Mouse (Mus musculus): ENCODE measurements around the gene Pom121l2. TPM values are rescaled to one million over a fixed set of nuclear protein-coding genes. Genes with fewer than 3 reads are reported as not detected.

Pom121l2 gene
- polyA plus RNA-seq, 1 experiment, result not detected

DNA sequence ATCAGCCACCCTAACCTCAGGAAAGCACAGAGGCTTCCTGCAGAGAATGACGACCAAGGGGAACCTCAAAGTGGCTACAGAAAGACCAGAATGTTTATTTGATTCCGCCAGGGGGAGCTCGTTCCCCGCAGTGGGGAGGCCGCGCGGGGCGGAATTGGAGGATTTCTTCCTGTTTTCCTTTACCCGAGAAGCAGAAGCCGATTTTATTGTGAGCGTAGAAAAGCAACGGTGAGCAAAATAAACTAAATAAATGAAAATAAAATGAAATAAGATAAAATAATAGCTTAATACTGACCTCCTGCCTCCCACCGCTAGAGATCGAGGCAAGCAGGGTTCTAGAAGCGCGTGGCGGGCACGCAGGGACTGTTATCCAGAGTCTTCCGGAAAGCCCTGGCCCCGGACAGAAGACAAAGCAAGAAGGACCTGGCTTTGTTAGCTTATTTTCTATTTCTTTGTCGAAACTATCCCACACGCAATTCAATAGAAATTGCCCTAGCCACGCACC, 6.7 kb upstream of the Pom121l2 start:
- no peak for TF ChIP-seq GATA1 (IDR thresholded peaks at IDR 0.05; ENCODE audit: low read length)

DNA sequence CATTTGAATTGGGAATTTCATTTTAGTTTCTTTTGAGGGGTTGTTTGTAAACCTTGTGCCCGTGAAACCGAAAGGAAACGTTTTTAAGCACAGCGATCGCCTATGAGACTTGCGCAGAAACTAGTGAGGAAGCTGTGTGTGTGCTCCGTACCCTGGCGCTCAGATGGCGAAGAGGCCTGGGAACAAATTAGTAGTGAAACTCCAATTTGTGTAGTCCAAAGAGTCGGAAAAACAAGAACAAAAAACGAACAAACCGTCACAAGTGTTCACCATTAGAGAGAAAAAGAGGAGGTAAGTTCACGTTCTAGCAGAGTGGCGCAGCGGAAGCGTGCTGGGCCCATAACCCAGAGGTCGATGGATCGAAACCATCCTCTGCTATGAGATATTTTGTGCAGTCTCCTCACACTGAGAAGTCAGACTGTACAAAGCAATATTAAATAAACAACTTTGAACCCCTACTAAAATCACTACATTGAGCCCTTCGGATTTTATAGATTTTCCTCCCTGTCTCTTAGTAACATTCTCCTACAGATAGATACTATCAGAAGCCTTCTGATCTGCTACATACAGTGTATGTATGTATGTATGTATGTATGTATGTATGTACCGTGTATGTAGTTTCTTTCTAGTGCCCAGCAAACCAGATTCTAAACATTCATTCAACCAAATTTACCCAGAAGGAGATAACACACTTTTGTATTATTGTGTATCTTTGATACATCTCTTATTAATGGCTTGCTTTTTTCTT, 6.1 kb upstream of the Pom121l2 start:
- no peak for TF ChIP-seq GATA1 (IDR thresholded peaks at IDR 0.05; ENCODE audit: low read length)

DNA sequence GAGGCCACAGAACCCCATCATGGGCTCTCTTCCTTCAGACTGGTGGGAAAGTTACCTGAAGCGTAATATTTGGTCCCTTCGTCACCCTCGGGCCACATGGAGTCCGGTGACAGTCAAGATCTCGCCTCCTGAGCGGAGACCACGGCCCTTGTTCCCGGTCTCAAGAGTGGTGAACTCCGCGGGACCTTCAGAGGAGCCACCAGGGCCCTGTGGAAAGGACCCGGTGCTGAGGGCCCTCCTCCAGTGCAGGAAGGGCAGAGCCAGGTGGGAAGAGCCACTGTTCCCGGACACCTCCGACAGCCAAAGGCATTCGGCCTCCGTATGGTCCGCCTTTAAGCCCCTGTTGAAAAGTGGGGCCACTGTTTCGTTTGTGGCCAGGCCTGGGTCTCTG, 804 bp downstream of the Pom121l2 start:
- TF ChIP-seq GATA1 (IDR thresholded peaks at IDR 0.05; ENCODE audit: low read length), result no peak

GRCm38 (mm10) chr13:21984486-21984885, 3.5 kb downstream of the Pom121l2 start:
- TF ChIP-seq GATA1 (IDR thresholded peaks at IDR 0.05; ENCODE audit: low read length), result no peak

DNA sequence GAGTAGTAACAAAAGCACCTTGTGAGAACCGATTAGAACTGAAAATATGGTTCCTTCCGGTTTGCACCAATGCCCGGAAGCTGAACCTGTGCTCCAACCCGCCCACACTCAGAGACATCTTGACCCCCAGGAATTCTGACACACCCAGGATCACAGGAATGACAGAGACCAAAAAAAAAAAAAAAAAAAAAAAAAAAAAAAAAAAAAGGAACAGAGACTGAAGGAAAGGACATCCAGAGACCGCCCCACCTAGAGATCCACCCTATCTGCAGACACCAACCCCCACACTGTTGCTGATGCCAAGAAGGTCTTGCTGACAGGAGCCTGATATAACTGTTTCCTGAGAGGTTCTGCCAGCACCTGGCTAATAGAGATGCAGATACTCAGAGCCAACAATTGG, 11.6 kb downstream of the Pom121l2 start:
- TF ChIP-seq GATA1 (IDR thresholded peaks at IDR 0.05; ENCODE audit: low read length), result no peak

DNA sequence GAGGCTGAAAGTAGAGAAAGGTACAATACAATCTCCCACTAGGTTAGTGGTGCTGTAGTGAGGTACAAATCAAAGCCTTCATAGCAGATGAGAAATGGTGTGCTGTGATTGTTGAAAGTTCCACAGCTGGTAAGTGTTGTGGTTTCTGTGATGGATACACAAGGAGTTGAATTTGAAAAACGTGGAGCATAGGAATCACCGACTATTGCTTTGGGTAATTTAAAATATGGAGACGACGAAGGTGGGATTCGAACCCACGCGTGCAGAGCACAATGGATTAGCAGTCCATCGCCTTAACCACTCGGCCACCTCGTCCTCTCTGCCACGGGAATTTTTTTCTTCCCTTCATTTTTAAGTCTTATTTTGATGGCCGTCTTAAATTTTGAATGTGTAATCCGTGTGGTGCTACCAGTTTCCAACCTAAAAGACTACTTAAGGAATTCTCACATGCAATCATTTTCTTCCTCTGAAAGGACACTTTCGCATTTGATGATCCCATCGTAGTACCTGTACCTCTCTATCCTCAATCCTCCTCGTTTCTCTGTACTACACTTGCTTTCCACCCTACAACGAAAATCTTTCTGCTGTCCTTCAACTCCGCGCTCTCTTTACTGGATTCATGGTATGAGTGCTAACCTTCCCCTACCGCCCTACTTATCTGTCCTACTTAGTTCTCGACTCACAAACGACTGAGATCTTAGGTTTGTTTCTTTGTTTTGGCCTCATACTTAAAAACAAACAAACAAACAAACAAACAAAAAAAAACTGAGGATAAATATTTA, 13.2 kb downstream of the Pom121l2 start:
- no peak for TF ChIP-seq GATA1 (IDR thresholded peaks at IDR 0.05; ENCODE audit: low read length)

GRCm38 (mm10) chr13:21994896-21995295, 13.9 kb downstream of the Pom121l2 start:
- no peak for TF ChIP-seq GATA1 (IDR thresholded peaks at IDR 0.05; ENCODE audit: low read length)

GRCm38 (mm10) chr13:21995331-21995914, 14.4 kb downstream of the Pom121l2 start:
- no peak for TF ChIP-seq GATA1 (IDR thresholded peaks at IDR 0.05; ENCODE audit: low read length)

- TF ChIP-seq GATA1 (IDR thresholded peaks at IDR 0.05; ENCODE audit: low read length), result no peak
Measured at GRCm38 (mm10) chr13:21996101-21996839, 15.3 kb downstream of the Pom121l2 start.

DNA sequence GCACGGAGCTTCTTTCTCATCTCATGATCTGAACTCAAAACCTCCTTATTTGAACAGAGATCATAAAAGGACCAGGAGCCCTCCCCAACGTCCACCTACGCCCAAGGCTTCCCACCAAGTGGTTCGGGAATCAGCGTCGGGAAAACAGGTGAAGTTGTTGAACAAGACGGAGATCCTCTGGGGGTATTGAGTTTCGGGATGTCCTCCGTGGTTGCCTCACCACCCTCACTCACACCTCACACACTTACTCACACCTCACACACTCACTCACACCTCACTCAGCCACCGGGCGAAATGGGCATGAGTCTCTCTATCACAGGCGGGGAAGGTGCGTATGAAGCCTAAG, 15.8 kb downstream of the Pom121l2 start:
- no peak for TF ChIP-seq GATA1 (IDR thresholded peaks at IDR 0.05; ENCODE audit: low read length)

- no peak for TF ChIP-seq GATA1 (IDR thresholded peaks at IDR 0.05; ENCODE audit: low read length)
Measured at GRCm38 (mm10) chr13:21997201-21997820, 16.3 kb downstream of the Pom121l2 start.

DNA sequence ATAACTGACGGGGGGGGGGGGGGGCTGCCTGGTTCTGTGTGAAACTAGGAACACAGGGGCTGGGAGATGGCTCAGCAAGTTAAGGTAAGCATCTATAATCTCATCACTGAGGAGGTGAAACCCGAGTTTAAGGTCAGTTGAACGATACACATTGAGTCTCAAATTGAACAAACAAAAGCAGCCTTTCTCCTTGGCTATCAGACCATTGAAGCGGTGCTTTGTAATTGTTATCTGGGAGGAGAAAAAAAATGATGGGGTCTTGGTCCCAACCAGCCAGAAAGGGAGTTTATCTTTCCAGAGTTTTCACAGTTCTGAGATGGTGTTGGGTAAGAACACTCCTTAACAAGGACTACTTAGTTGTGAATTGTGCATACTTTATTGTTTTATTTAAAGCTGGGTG, 16.8 kb downstream of the Pom121l2 start:
- TF ChIP-seq GATA1 (IDR thresholded peaks at IDR 0.05; ENCODE audit: low read length), result no peak

- no peak for TF ChIP-seq GATA1 (IDR thresholded peaks at IDR 0.05; ENCODE audit: low read length)
Measured at GRCm38 (mm10) chr13:21998412-21998811, 17.4 kb downstream of the Pom121l2 start.

- TF ChIP-seq GATA1 (IDR thresholded peaks at IDR 0.05; ENCODE audit: low read length), result no peak
Measured at GRCm38 (mm10) chr13:21999147-21999546, 18.2 kb downstream of the Pom121l2 start.

DNA sequence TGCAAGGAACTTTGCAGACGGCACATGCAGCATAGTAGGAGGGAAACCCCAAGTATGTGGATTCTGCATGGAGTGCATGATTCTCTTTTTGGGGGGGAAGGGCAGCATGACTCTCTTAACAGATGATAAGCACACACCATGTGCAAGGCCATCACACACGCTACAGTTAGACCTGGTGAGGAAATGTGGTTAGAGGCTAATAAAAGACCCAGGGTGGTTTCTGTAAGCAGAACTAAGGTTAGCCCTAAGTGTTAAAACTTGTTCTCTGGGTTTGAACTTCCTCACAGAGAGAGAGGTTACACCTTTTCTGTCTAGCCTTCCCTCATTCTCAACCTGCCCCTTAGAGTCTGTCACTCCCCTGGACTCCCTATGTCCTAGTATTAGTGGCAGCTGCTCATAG, 20.4 kb downstream of the Pom121l2 start:
- TF ChIP-seq GATA1 (IDR thresholded peaks at IDR 0.05; ENCODE audit: low read length), result no peak
